Mouse (Mus musculus) E14TG2a.4 (cell line): ENCODE results near the gene Atxn7l1.

ENCODE experiments used
- CTCF ChIP-seq: conservative IDR thresholded peaks from 2 replicates; pipeline ENCODE4 v1.5.1; 2014; ENCODE audit warnings: low read length
- NANOG ChIP-seq: IDR thresholded peaks from 2 replicates; pipeline ENCODE4 v1.6.1; 2014; ENCODE audit warnings: borderline replicate concordance, low read length, mixed read lengths

GRCm38 (mm10) chr12:33359209-33359608 is 211.7 kb downstream of the Atxn7l1 start:
- no peak for TF ChIP-seq CTCF
- TF ChIP-seq NANOG, result no peak
